Mouse (Mus musculus) cerebellum, adult (tissue): ENCODE measurements around the gene Slc6a21.
"Not testable (repeated sequence)": the region's sequence is repeated elsewhere in the genome, so short reads cannot be mapped to it uniquely, and the experiment has no call there.

ENCODE experiments used
- ATAC-seq: cut with Nextera tagmentation; 2 replicates; pipeline ENCODE4 v1.9.2; 2017; ENCODE audit warnings: mild to moderate bottlenecking, moderate library complexity, mixed read lengths; ENCODE audit not compliant: insufficient number of reproducible peaks, low FRiP score, low TSS enrichment

The Slc6a21 gene

GRCm38 (mm10) chr7:45253806-45254205 is 23.5 kb upstream of the Slc6a21 start:
- ATAC-seq: no peak

- not testable (repeated sequence) for ATAC-seq
Observed at GRCm38 (mm10) chr7:45255822-45256221, 21.5 kb upstream of the Slc6a21 start.

- no peak for ATAC-seq
Observed at GRCm38 (mm10) chr7:45257063-45257840, 20.1 kb upstream of the Slc6a21 start.

- no peak for ATAC-seq
Observed at GRCm38 (mm10) chr7:45259281-45259680, 18.0 kb upstream of the Slc6a21 start.

- ATAC-seq: no peak
Observed at GRCm38 (mm10) chr7:45262266-45262665, 15.0 kb upstream of the Slc6a21 start.

- ATAC-seq: no peak
Observed at GRCm38 (mm10) chr7:45263006-45263607, 14.2 kb upstream of the Slc6a21 start.

- ATAC-seq: no peak
Observed at GRCm38 (mm10) chr7:45264348-45264747, 13.0 kb upstream of the Slc6a21 start.

- no peak for ATAC-seq
Observed at GRCm38 (mm10) chr7:45265518-45265917, 11.8 kb upstream of the Slc6a21 start.

GRCm38 (mm10) chr7:45272786-45273412 is 4.4 kb upstream of the Slc6a21 start:
- no peak for ATAC-seq

GRCm38 (mm10) chr7:45273672-45274071 is 3.6 kb upstream of the Slc6a21 start:
- no peak for ATAC-seq

GRCm38 (mm10) chr7:45286486-45286885 is 9.2 kb downstream of the Slc6a21 start:
- ATAC-seq: no peak

- ATAC-seq: no peak
Observed at GRCm38 (mm10) chr7:45296626-45297025, 19.3 kb downstream of the Slc6a21 start.

GRCm38 (mm10) chr7:45297563-45297962 is 20.2 kb downstream of the Slc6a21 start:
- no peak for ATAC-seq

GRCm38 (mm10) chr7:45299752-45300151 is 22.4 kb downstream of the Slc6a21 start:
- no peak; the same call in 1 of the 2 replicates for ATAC-seq

GRCm38 (mm10) chr7:45300270-45300669 is 23.0 kb downstream of the Slc6a21 start:
- no peak for ATAC-seq

- ATAC-seq: no peak
Observed at GRCm38 (mm10) chr7:45302626-45303025, 25.3 kb downstream of the Slc6a21 start.

GRCm38 (mm10) chr7:45304869-45305268 is 27.6 kb downstream of the Slc6a21 start:
- ATAC-seq: no peak

GRCm38 (mm10) chr7:45305275-45305674 is 28.0 kb downstream of the Slc6a21 start:
- ATAC-seq: peak; percentile 63; the same call in 1 of the 2 replicates

GRCm38 (mm10) chr7:45308551-45309240 is 31.4 kb downstream of the Slc6a21 start:
- ATAC-seq: no peak

- ATAC-seq: no peak
Observed at GRCm38 (mm10) chr7:45309455-45309854, 32.1 kb downstream of the Slc6a21 start.

- no peak for ATAC-seq
Observed at GRCm38 (mm10) chr7:45312023-45312422, 34.7 kb downstream of the Slc6a21 start.
